Mouse (Mus musculus) E14TG2a.4 (cell line): ENCODE results near the gene Fam234a.
A peak's percentile ranks its signal among the peaks of the same experiment; 100 is the strongest.
"Not testable (repeated sequence)": the region's sequence is repeated elsewhere in the genome, so short reads cannot be mapped to it uniquely, and the experiment has no call there.

Experiments used
- H3K27me3 ChIP-seq: 2 replicates; pipeline ENCODE4 v1.6.1; 2014; ENCODE audit warnings: low read length, control low read depth; ENCODE audit not compliant: insufficient read depth
- H3K36me3 ChIP-seq: 2 replicates; pipeline ENCODE4 v1.6.1; 2014; ENCODE audit warnings: low read length, control low read depth; ENCODE audit not compliant: insufficient read depth
- H3K4me1 ChIP-seq: replicated peaks from 2 replicates; pipeline ENCODE4 v1.6.1; 2014; ENCODE audit warnings: low read depth, low read length, control low read depth
- H3K4me3 ChIP-seq: replicated peaks from 2 replicates; pipeline ENCODE4 v1.5.1; 2014; ENCODE audit warnings: mild to moderate bottlenecking, low read length
- H3K9me3 ChIP-seq: 2 replicates; pipeline ENCODE4 v1.6.1; 2014; ENCODE audit warnings: low read length, control low read depth
- CTCF ChIP-seq: conservative IDR thresholded peaks from 2 replicates; pipeline ENCODE4 v1.5.1; 2014; ENCODE audit warnings: low read length
- NANOG ChIP-seq: IDR thresholded peaks from 2 replicates; pipeline ENCODE4 v1.6.1; 2014; ENCODE audit warnings: borderline replicate concordance, low read length, mixed read lengths
- POU5F1 ChIP-seq: IDR thresholded peaks from 2 replicates; pipeline ENCODE4 v1.6.1; 2014; ENCODE audit warnings: low read length, borderline replicate concordance

Gene Fam234a

DNA sequence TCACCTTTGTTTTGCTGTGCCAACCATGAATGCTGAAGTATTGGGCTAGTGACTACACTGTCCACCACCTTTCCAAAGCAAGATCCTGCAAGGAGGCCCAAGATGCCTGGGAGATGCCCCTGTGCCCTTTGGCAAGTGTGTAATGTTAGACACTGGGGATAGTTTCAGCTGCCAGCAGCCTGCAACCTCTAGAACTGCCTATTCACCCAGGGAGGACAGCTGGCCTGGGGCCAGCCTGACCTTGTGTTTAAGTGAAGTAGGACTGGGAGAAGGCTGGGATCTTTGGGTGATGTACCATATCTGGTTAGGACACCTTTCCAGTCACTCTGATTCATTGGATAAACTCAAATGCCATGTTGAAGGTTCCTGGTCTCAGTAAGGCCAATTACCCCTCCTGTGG lies 42.0 kb downstream of the Fam234a start:
- H3K4me3 ChIP-seq: peak overlapping the region; percentile 76; the same call in 1 of the 2 replicates
- TF ChIP-seq NANOG (no peak), POU5F1 (no peak), CTCF (no peak)
- H3K36me3 ChIP-seq: peaks cover 26% of the 10 kb centered on the region

GRCm38 (mm10) chr17:26200831-26201705 lies 43.0 kb downstream of the Fam234a start:
- Histone ChIP-seq H3K36me3 (peaks cover 35% of the 10 kb centered on the region), H3K27me3 (peaks cover 67% of the 10 kb centered on the region), H3K4me1 (peaks cover 58% of the 10 kb centered on the region), H3K4me3 (peak overlapping the region; percentile 84), H3K9me3 (no peaks in the 10 kb centered on the region)
- no peak for TF ChIP-seq NANOG
- no peak for TF ChIP-seq POU5F1

More for the DNA sequence above, 42.0 kb downstream of the Fam234a start:
- H3K27me3 ChIP-seq: peaks cover 73% of the 10 kb centered on the region
- no peaks in the 10 kb centered on the region for H3K9me3 ChIP-seq
- peaks cover 65% of the 10 kb centered on the region for H3K4me1 ChIP-seq

- H3K4me3 ChIP-seq: no peak within 1 kb of the TSS
- no peaks in the 10 kb centered on the region for H3K9me3 ChIP-seq
- peaks cover 56% of the 10 kb centered on the region for H3K36me3 ChIP-seq
- TF ChIP-seq POU5F1 (no peak), NANOG (no peak)
- H3K4me1 ChIP-seq: peaks cover 49% of the 10 kb centered on the region
- peaks cover 50% of the 10 kb centered on the region for H3K27me3 ChIP-seq
These were observed 45.1 kb downstream of the Fam234a start, which contains the start of gene Pdia2 for GRCm38 (mm10) chr17:26198892-26199291. TSS of gene Pdia2 (minus strand) at chr17:26199087.

DNA sequence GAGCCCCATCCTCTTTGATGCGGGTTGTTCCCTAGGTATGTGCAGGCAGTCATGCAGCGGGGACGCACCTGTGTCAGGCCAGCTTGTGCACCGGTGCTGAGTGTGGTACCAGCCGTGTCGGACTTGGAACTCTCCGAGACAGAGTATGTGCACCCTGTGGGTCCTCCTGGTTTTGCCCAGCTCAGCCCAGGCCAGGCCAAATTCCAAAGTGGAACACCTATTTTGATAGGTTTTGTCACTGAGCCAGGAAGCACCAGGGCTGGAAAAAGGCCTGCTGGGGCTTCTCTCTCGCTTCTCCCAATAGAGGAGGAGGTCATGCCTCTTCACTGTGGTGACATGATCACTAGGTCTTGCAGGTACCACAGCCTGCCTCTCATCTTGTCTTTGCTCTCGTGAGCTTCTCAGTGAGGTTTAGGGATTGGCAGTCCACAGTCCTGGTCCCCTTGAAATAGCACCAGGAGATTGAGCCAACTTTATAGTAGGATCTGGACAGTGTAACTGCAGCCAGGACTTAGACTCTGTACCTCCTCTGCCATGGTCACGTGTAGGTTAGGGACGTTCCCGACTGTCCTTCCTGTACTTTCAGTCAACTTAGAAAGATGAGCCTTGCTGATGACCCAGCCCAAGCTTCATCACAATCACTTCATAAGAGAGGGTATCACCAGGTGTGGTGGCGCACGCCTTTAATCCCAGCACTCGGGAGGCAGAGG lies 51.4 kb downstream of the Fam234a start:
- TF ChIP-seq NANOG (no peak), CTCF (no peak), POU5F1 (no peak)

GRCm38 (mm10) chr17:26191486-26191885 lies 52.6 kb downstream of the Fam234a start:
- peaks cover 97% of the 10 kb centered on the region for H3K36me3 ChIP-seq
- not testable (repeated sequence) for H3K9me3 ChIP-seq, H3K27me3 ChIP-seq, H3K4me3 ChIP-seq
- H3K4me1 ChIP-seq: peaks cover 17% of the 10 kb centered on the region

More for the DNA sequence above, 51.4 kb downstream of the Fam234a start:
- H3K27me3 ChIP-seq: no peaks in the 10 kb centered on the region
- H3K9me3 ChIP-seq: no peaks in the 10 kb centered on the region
- no peak overlapping the region for H3K4me3 ChIP-seq
- H3K4me1 ChIP-seq: peaks cover 17% of the 10 kb centered on the region
- peaks cover 97% of the 10 kb centered on the region for H3K36me3 ChIP-seq

GRCm38 (mm10) chr17:26188091-26188805 lies 55.8 kb downstream of the Fam234a start:
- TF ChIP-seq CTCF (no peak), POU5F1 (no peak), NANOG (no peak)
- H3K36me3 ChIP-seq: peaks cover 97% of the 10 kb centered on the region
- peaks cover 3% of the 10 kb centered on the region; the same call in 1 of the 2 replicates for H3K4me1 ChIP-seq
- no peak overlapping the region for H3K4me3 ChIP-seq
- no peaks in the 10 kb centered on the region for H3K27me3 ChIP-seq
- H3K9me3 ChIP-seq: no peaks in the 10 kb centered on the region

- H3K36me3 ChIP-seq: peaks cover 98% of the 10 kb centered on the region
- no peaks in the 10 kb centered on the region for H3K27me3 ChIP-seq
- no peak for TF ChIP-seq CTCF
- TF ChIP-seq NANOG: no peak
- no peak for TF ChIP-seq POU5F1
- H3K4me3 ChIP-seq: no peak overlapping the region
- H3K9me3 ChIP-seq: no peaks in the 10 kb centered on the region
- H3K4me1 ChIP-seq: peaks cover 3% of the 10 kb centered on the region; the same call in 1 of the 2 replicates
These were observed 56.5 kb downstream of the Fam234a start for GRCm38 (mm10) chr17:26187592-26187991.

DNA sequence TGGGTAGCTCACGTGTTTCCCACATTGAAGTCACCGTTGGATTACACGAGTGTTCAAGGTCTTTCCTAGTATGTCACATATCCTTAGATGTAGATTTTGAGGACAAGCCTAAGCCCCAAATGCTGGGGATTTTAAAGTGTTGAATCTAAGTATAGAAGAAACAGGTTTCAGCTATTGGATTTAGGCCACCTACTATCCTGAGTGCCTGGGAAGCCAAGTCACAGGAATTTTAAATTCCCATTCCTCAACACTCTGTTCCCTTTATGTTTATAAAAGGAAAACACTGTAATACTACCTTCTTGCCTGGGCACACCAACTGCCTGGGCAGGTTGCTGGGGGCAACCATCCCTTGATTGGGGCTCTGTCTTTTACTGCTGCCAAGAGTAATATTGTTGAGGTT lies 62.9 kb downstream of the Fam234a start:
- H3K27me3 ChIP-seq: no peaks in the 10 kb centered on the region
- peaks cover 81% of the 10 kb centered on the region for H3K36me3 ChIP-seq
- TF ChIP-seq NANOG: no peak
- no peak for TF ChIP-seq CTCF
- no peak for TF ChIP-seq POU5F1
- H3K4me1 ChIP-seq: no peaks in the 10 kb centered on the region
- no peaks in the 10 kb centered on the region for H3K9me3 ChIP-seq
- no peak overlapping the region for H3K4me3 ChIP-seq
